Mouse (Mus musculus) sigmoid colon, adult 10 weeks (tissue): ENCODE measurements around the gene Gm5039. TPM values are rescaled to one million over a fixed set of nuclear protein-coding genes. Genes with fewer than 3 reads are reported as not detected.

Experiments used
- polyA plus RNA-seq: library from polyadenylated mRNA; stranded (reverse); fragments of 350-450 nt; fragmentation: Illumina TruSeq; extraction: RNeasy Lipid Tissue Mini Kit (QIAGEN cat#74804); gene quantifications from one replicate; pipeline ENCODE4 v1.2.3, GENCODE M21; 2014; ENCODE audit warnings: low read depth, low replicate concordance

The Gm5039 gene
- not detected for polyA plus RNA-seq

GRCm38 (mm10) chr12:88323926-88324325, at the start of gene Gm5039:
Gene Gm5039 (minus strand): TSS chr12:88324026.

DNA sequence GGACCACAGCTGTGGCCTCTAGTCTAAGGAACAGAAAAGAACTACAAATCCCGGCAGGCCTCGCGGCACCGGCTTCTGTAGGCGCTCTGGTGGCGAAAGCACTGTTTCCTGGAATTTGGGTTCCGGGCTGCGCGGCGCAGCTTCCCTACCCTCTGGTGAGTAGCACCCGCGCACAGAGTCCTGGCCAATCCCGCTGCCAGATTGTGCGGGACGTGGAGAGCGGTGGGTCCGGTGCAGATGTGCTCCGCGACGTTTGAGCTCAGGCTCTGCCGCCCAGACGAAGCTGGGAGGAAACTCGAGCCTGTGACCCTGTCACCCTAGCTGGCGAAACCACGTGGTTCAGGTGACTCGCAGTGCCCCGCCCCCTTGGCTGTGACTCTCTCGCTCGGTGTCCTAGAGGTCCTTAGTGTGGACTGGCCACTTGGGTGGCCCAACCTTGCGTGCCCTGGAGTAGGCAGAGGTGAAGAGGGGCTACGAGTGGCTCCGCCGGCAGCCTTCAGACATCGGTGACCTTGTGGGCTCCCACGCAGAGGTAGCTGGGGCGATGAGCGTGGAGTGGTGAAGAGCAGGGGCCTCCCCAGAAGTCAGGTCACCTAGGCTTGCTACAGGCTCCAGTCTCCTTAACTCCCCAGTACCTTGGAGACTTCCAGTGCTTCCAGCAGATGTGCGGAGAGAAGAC, 36.8 kb upstream of the Gm5039 start, which contains the start of gene Adck1:
Gene Adck1, plus strand, starts transcription at position 114 of the 679 bp plus-strand sequence.

GRCm38 (mm10) chr12:88274400-88274799, 49.4 kb downstream of the Gm5039 start, which contains the start of gene Gm5662:
Gene Gm5662 (minus strand): TSS chr12:88274500.

Other genes starting within 250 kb of the Gm5039 start
- gene Gm16368, start 240.3 kb downstream of the Gm5039 start, polyA plus RNA-seq: not detected
- gene Gm10436, start 141.9 kb downstream of the Gm5039 start, polyA plus RNA-seq: not detected
- not detected for gene Gm8332, start 73.9 kb downstream of the Gm5039 start, polyA plus RNA-seq
- gene Gm5662, start 49.5 kb downstream of the Gm5039 start, polyA plus RNA-seq: not detected
- gene Adck1, start 36.5 kb upstream of the Gm5039 start, polyA plus RNA-seq: 2.9 TPM